Mouse (Mus musculus): Measurements from ENCODE around the gene Tmem44. TPM values are rescaled to one million over a fixed set of nuclear protein-coding genes. Genes with fewer than 3 reads are reported as not detected.
A peak's percentile ranks its signal among the peaks of the same experiment; 100 is the strongest.

Gene Tmem44
- total and polyA plus RNA-seq, 2 experiments: 1.3 to 2.0 TPM

- Histone ChIP-seq H3K27ac (replicated peaks; ENCODE audit: insufficient read depth, low read depth, low read length) (no peak overlapping the region), H3K4me1 (ENCODE audit: control insufficient read depth, insufficient read depth, low read length) (no peaks in the 10 kb centered on the region), H3K27me3 (ENCODE audit: control insufficient read depth, insufficient read depth, low read length) (no peaks in the 10 kb centered on the region), H3K79me2 (ENCODE audit: control insufficient read depth, insufficient read depth, low read length) (no peaks in the 10 kb centered on the region), H3K36me3 (ENCODE audit: control insufficient read depth, insufficient read depth, low read length) (no peaks in the 10 kb centered on the region), H3K9ac (ENCODE audit: low read depth, low read length) (no peak overlapping the region), H3K4me3 (ENCODE audit: insufficient read depth, low read depth, low read length) (no peak overlapping the region)
- 78% methylated on average over 5 of the region's 5 CpGs for WGBS
- DNase-seq (ENCODE audit: extremely low read depth, low read depth, low spot score): peak; percentile 77
- TF ChIP-seq POLR2A (IDR thresholded peaks at IDR 0.05; ENCODE audit: extremely low read depth, insufficient read depth, low read length) (no peak), CTCF (IDR thresholded peaks at IDR 0.05; ENCODE audit: low read depth, low read length) (no peak)
Observed at GRCm38 (mm10) chr16:30477791-30478190, 72.9 kb downstream of the Tmem44 start.

- 93% methylated on average over 3 of the region's 3 CpGs for WGBS
Observed at GRCm38 (mm10) chr16:30477006-30477405, 73.6 kb downstream of the Tmem44 start.

GRCm38 (mm10) chr16:30475633-30476461 is 74.8 kb downstream of the Tmem44 start:
- no peaks in the 10 kb centered on the region for H3K36me3 ChIP-seq (ENCODE audit: control insufficient read depth, insufficient read depth, low read length)
- no peak overlapping the region for H3K27ac ChIP-seq (replicated peaks; ENCODE audit: insufficient read depth, low read depth, low read length)
- 78% methylated on average over 10 of the region's 10 CpGs for WGBS
- TF ChIP-seq CTCF (IDR thresholded peaks at IDR 0.05; ENCODE audit: low read depth, low read length): no peak
- no peak for TF ChIP-seq POLR2A (IDR thresholded peaks at IDR 0.05; ENCODE audit: extremely low read depth, insufficient read depth, low read length)
- DNase-seq (ENCODE audit: extremely low read depth, low read depth, low spot score): no peak
- H3K9ac ChIP-seq (ENCODE audit: low read depth, low read length): no peak overlapping the region
- no peak overlapping the region for H3K4me3 ChIP-seq (ENCODE audit: insufficient read depth, low read depth, low read length)
- no peaks in the 10 kb centered on the region for H3K79me2 ChIP-seq (ENCODE audit: control insufficient read depth, insufficient read depth, low read length)
- H3K4me1 ChIP-seq (ENCODE audit: control insufficient read depth, insufficient read depth, low read length): no peaks in the 10 kb centered on the region
- no peaks in the 10 kb centered on the region for H3K27me3 ChIP-seq (ENCODE audit: control insufficient read depth, insufficient read depth, low read length)

More at GRCm38 (mm10) chr16:30477006-30477405, 73.6 kb downstream of the Tmem44 start:
- Histone ChIP-seq H3K4me1 (ENCODE audit: control insufficient read depth, insufficient read depth, low read length) (no peaks in the 10 kb centered on the region), H3K27ac (replicated peaks; ENCODE audit: insufficient read depth, low read depth, low read length) (no peak overlapping the region), H3K9ac (ENCODE audit: low read depth, low read length) (no peak overlapping the region), H3K79me2 (ENCODE audit: control insufficient read depth, insufficient read depth, low read length) (no peaks in the 10 kb centered on the region), H3K27me3 (ENCODE audit: control insufficient read depth, insufficient read depth, low read length) (no peaks in the 10 kb centered on the region), H3K36me3 (ENCODE audit: control insufficient read depth, insufficient read depth, low read length) (no peaks in the 10 kb centered on the region), H3K4me3 (ENCODE audit: insufficient read depth, low read depth, low read length) (no peak overlapping the region)
- no peak for DNase-seq (ENCODE audit: extremely low read depth, low read depth, low spot score)
- no peak for TF ChIP-seq CTCF (IDR thresholded peaks at IDR 0.05; ENCODE audit: low read depth, low read length)
- no peak for TF ChIP-seq POLR2A (IDR thresholded peaks at IDR 0.05; ENCODE audit: extremely low read depth, insufficient read depth, low read length)

- H3K27ac ChIP-seq (replicated peaks; ENCODE audit: insufficient read depth, low read depth, low read length): no peak overlapping the region
- DNase-seq (ENCODE audit: extremely low read depth, low read depth, low spot score): no peak
- TF ChIP-seq POLR2A (IDR thresholded peaks at IDR 0.05; ENCODE audit: extremely low read depth, insufficient read depth, low read length): no peak
- no peak for TF ChIP-seq CTCF (IDR thresholded peaks at IDR 0.05; ENCODE audit: low read depth, low read length)
- H3K4me3 ChIP-seq (ENCODE audit: insufficient read depth, low read depth, low read length): no peak overlapping the region
- no peak overlapping the region for H3K9ac ChIP-seq (ENCODE audit: low read depth, low read length)
- H3K4me1 ChIP-seq (ENCODE audit: control insufficient read depth, insufficient read depth, low read length): no peaks in the 10 kb centered on the region
- H3K36me3 ChIP-seq (ENCODE audit: control insufficient read depth, insufficient read depth, low read length): no peaks in the 10 kb centered on the region
- 69% methylated on average over 5 of the region's 5 CpGs for WGBS
- H3K79me2 ChIP-seq (ENCODE audit: control insufficient read depth, insufficient read depth, low read length): no peaks in the 10 kb centered on the region
- no peaks in the 10 kb centered on the region for H3K27me3 ChIP-seq (ENCODE audit: control insufficient read depth, insufficient read depth, low read length)
Observed at GRCm38 (mm10) chr16:30472447-30472846, 78.2 kb downstream of the Tmem44 start.

GRCm38 (mm10) chr16:30471912-30472311 is 78.7 kb downstream of the Tmem44 start:
- TF ChIP-seq CTCF (IDR thresholded peaks at IDR 0.05; ENCODE audit: low read depth, low read length) (no peak), POLR2A (IDR thresholded peaks at IDR 0.05; ENCODE audit: extremely low read depth, insufficient read depth, low read length) (no peak)
- no peak overlapping the region for H3K4me3 ChIP-seq (ENCODE audit: insufficient read depth, low read depth, low read length)
- no peaks in the 10 kb centered on the region for H3K79me2 ChIP-seq (ENCODE audit: control insufficient read depth, insufficient read depth, low read length)
- no peak for DNase-seq (ENCODE audit: extremely low read depth, low read depth, low spot score)
- no peak overlapping the region for H3K27ac ChIP-seq (replicated peaks; ENCODE audit: insufficient read depth, low read depth, low read length)
- H3K36me3 ChIP-seq (ENCODE audit: control insufficient read depth, insufficient read depth, low read length): no peaks in the 10 kb centered on the region
- H3K27me3 ChIP-seq (ENCODE audit: control insufficient read depth, insufficient read depth, low read length): no peaks in the 10 kb centered on the region
- no peak overlapping the region for H3K9ac ChIP-seq (ENCODE audit: low read depth, low read length)
- no peaks in the 10 kb centered on the region for H3K4me1 ChIP-seq (ENCODE audit: control insufficient read depth, insufficient read depth, low read length)
- 66% methylated on average over 2 of the region's 2 CpGs for WGBS

- Histone ChIP-seq H3K4me1 (ENCODE audit: control insufficient read depth, insufficient read depth, low read length) (no peaks in the 10 kb centered on the region; the same call in 1 of the 2 replicates), H3K9ac (ENCODE audit: low read depth, low read length) (no peak overlapping the region), H3K36me3 (ENCODE audit: control insufficient read depth, insufficient read depth, low read length) (no peaks in the 10 kb centered on the region), H3K27me3 (ENCODE audit: control insufficient read depth, insufficient read depth, low read length) (no peaks in the 10 kb centered on the region), H3K79me2 (ENCODE audit: control insufficient read depth, insufficient read depth, low read length) (no peaks in the 10 kb centered on the region), H3K4me3 (ENCODE audit: insufficient read depth, low read depth, low read length) (no peak overlapping the region), H3K27ac (replicated peaks; ENCODE audit: insufficient read depth, low read depth, low read length) (no peak overlapping the region)
- no peak for DNase-seq (ENCODE audit: extremely low read depth, low read depth, low spot score)
- 96% methylated on average over 6 of the region's 6 CpGs for WGBS
- TF ChIP-seq POLR2A (IDR thresholded peaks at IDR 0.05; ENCODE audit: extremely low read depth, insufficient read depth, low read length) (no peak), CTCF (IDR thresholded peaks at IDR 0.05; ENCODE audit: low read depth, low read length) (no peak)
Observed at GRCm38 (mm10) chr16:30468944-30469343, 81.7 kb downstream of the Tmem44 start.

Data from liver, adult 2 months (tissue).